Mouse (Mus musculus) urinary bladder, adult 2 months (tissue): ENCODE measurements around the gene Prr5l. TPM values are rescaled to one million over a fixed set of nuclear protein-coding genes. Genes with fewer than 3 reads are reported as not detected.

Experiments used
- DNase-seq: peaks from one replicate; pipeline ENCODE4 v3.0.0; 2022; ENCODE audit warnings: low spot score
- polyA plus RNA-seq: library from polyadenylated mRNA; depleted of rRNA; stranded (reverse); fragments of >200 nt; gene quantifications from 2 replicates; pipeline ENCODE4 v1.2.3, GENCODE M21; 2012

The Prr5l gene
- polyA plus RNA-seq, 1 experiment: 2.6 TPM

DNA sequence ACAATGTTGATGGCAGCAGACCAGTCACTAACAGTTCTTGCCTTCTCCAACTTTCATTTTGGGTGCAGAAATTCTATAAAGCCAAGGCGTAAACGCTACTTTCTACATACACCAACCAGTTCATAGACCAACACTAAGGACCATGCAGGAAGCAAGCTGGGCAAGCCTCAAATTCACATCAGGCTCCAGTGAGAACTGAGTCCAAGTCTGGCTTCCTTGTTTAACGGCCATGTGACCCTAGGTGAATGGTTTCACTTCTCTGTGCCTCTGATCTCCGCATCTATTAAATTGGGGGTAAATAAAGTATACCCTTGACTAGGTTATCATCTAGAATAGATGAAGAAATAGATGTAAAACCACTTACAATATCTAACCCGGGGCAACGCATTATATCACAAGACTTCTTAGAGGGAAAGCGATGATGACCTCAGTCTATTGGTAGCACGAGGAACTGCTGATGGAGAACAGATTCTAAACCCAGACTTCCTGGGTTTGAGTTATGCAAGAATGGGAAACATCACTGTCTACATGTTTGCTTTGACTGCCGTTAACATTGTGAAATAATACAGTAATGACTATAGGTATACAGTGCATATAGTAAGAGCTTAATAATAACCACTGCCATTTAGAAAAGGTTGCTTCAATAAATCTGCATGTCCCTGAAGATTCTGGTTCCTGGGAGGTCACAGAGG, 1.2 kb downstream of the Prr5l start:
- DNase-seq: no peak

DNA sequence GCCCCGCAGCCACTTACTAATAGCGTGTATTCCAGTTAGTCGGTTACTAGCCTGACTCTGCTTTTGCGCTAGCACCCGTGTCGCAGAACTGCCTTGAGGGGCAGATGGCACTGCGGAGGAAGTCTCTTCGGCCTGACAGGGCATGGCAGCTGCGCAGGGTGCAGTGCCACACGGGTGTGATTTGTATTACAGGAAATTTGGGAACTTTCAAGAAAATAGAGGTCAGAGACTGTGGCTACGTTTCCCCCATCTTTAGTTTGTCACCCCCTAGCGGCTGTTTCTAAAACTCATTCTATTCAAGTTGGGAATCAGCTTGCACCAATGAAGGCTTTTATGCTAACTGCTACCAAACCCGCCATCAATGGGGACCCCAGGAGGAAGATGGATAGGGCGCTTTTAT, 11.6 kb downstream of the Prr5l start:
- DNase-seq: no peak

DNA sequence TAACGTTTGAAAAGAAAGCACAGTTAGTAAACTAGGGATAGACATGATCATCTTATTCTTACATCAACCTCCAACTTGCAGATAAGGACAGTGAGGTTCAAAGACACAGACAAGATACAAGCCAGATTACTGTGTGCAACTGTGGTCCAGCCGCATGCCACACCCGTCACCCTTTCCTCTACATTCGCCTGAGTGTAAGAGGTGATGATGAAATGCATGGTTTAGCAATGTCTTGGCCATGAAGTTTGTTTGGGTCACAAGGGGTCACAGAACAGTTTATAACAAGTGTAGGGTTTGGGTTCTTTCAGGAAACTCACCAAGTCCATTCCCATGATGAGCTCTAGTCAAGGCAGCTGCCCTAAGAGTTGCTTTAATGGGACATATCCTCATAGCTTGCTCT, 14.1 kb downstream of the Prr5l start:
- no peak for DNase-seq

DNA sequence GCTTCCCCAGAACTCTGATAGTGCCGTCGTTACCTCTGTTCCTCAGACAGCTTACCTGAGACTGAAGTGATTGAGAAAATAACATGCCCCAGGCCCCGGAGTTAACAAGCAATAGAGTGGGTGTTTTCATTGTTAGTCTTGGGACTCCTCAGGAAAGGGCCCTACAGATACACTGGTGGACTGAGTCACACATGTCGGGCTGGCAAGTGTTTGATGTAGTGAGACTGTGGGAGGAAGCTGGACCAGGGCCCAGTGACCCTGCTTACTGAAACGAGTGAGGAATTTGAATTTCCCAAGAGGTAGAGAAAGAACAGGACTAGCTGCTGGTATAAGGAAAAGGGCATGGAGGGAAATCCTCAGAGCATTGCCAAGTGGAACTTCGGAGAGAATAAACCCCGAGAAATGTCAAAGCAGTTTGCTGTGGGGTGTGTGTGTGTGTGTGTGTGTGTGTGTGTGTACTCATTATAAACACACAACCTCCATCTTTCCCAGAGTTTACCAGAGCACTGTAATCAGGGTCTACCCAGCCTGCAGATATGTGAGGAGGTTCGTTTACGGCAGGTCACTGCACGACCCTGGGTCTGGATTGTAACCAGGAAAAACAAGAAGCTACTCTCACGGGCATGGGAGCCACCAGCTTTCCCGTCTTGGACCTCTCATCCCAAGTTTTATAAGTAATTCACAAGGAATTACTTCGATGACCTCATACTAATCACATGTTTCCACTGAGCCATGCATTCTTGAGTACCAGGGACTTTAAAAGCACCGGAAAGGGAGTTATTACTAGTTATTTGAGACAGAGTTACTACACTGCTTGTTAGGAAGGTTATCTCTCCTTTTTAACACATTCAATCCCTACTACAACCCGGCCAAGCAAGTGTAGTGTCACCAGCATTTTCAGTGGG, 20.4 kb downstream of the Prr5l start:
- DNase-seq: no peak

DNA sequence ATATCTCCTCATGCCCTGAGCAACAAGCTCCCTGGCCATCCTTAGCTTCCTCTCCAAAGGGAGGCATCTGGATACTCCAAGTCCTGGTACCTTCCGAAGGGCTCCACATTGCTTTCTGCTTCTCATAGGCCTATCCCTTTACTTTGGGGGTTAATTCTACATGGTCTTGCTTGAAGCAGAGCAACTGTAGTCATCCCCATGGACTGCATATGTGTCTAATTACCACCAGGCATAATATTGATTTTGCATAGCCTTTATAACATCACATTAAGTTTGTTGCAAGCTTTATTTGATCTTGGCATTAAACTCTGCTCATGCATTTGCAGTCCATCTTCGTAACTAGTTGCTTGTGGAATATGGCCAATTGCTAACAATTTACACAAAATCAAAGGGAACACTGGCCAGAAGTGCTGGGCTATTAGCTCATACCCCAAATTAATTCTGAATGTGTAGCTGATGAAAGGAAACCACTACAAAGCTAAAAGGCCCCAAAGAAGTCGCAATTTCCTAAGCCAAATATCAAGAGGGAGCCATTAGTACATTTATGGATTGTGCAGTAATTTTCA, 21.8 kb downstream of the Prr5l start:
- DNase-seq: no peak

DNA sequence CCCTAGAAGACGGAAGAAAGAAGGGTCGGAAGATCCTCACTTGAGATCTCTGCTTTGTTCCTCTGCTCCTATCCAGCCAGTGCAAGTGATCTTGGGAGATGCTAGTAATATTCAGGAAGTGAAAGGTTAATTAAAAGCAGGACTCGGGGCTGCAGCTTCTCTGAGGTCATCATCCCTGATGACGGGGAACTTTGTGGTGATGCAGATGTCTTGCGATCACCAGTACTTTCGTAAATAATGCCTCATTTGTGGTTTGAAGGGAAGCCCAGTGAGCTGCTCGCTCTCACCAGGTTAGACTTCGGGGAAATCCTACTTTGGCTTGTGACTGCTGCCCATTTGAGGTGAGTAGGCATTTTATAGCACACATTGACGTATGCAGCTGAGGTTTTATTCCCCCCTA, 26.7 kb downstream of the Prr5l start:
- DNase-seq: no peak

DNA sequence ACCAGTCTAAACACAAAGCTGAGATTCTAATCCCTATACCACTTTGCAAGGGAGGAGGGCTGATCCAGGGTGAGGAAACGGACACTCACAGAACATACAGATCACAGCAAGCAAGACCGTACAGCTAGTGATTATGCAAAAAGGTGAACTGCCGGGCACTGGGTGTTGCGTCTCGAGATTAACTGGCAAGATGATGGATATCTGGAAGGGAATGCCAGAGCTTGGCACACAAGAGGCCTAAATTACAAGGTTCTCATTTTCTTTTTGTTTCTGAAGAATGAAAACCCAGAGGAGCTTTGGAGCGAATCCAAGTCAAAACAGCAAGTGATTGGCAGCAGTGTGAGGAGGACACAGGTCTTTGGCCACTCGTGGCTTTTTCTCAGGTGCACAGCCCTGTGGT, 28.0 kb downstream of the Prr5l start:
- no peak for DNase-seq

DNA sequence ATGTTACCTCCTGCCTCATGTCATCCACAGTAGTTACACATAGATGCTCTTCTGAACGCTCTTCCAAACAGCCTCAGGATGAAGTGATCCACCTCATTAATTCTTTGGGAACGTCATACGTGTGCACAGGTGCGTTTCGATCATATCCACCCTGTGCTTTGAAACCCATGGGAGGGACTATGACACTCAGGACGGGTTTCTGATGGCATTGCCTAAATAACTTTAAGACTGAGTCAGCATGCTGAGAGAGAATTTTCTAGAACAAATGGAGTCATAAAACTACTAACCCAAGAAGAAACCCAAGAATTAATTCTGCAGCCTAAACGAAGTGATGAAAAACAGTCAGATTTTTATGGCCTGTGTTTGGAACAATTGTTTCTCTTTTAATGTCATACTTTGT, 40.1 kb downstream of the Prr5l start:
- no peak for DNase-seq

DNA sequence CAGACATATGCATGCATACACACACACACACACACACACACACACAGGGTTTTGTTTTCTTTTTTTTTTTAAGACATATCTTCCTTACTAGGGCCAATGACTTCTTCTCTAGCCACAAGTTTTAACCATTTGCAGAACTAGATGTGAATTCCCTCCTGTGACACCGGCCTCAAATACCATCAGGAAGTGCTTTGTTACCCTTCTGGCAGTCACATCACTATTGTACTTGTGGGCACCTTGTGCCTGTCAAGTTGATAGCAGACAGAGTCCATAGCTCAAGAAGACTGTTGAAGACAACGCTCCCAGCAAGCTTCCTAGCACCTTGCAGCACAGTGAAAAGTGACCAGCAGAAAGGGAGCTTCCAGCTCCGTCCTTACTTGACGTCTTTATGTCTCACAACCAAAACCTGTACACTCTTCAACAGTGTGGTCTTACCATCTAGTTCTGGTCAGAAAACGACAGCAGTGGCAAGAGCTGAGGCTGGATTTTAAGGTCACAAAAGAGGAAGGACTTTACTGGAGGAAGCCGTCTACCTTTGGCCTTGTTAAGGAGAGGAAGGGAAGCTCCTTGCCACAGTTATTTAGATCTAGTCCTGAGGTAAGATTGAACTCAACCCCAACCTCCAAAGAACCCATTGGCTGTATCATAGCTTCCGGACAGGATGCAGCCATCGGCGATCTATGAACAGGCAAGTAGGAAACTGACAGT, 47.9 kb downstream of the Prr5l start:
- no peak for DNase-seq

DNA sequence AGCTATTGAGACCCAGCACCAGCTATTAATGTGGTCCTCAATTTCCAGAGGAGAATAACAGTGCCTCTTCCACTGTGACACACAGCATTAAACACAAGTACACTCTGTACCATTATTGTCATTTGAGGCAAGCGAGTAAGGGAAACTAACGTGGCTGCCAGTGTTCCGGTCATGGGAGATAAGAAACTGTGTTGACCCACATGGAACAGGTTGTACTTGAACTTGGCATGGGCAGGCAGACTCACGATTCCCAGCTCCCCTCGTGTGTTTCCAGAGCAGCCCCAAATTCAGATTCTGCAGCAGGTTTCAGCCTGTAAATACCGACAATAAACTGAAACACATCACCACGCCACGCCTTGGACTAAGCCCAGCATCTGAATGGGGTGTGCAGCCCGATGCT, 50.5 kb downstream of the Prr5l start:
- no peak for DNase-seq

DNA sequence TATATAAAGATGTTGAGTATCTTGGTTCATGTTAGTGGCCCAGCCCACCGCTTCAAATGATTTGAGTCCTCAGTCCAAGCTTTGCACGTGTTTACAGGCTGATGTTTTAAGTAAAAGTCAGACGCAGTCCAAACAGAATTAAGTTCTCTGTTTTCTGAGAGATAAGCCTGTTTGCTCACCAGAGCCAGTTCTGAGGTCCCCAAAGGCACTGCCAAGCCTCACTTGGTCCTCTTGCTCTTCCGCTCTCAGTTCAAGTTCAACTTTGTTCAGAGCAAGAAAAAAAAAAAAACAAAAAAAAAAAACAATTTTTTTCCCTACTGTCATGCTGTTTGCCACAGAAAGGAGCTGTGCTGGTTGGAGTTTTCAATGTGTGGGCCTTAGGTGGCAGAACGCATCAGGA, 51.0 kb downstream of the Prr5l start:
- no peak for DNase-seq

DNA sequence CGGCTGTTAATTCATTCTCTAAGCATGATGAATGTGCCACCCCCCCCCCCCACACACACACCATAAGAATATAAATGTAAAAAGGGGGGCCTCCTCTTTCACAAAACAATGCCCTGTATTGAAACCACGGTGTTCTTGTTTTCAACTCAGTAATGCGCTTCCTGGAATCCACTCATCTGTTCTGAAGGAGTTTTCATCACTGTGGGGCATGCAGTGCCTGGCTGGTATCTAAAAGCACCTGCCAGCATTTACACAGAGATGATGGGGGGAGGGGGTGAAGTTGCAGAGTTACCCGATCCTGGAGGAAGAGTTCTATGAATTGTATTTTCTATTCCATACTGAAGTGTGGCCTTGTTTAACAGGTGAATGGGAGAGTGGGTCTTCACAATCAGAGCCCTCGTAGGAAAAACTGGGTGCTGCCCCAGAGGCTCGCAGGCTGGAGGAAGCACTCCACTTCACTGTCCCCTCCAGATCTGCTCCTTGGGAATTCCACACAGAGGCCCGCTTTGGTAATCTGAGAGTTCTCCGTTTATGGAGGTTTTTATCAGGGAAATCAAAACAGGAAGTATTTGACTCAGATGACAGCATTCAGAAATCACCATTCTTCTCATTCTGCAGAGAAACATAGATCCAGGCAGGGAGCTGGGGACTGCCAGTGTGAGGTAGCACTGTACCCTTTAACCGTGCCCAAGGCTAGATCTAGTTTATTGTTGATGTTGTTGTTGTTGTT, 52.5 kb downstream of the Prr5l start:
- no peak for DNase-seq

DNA sequence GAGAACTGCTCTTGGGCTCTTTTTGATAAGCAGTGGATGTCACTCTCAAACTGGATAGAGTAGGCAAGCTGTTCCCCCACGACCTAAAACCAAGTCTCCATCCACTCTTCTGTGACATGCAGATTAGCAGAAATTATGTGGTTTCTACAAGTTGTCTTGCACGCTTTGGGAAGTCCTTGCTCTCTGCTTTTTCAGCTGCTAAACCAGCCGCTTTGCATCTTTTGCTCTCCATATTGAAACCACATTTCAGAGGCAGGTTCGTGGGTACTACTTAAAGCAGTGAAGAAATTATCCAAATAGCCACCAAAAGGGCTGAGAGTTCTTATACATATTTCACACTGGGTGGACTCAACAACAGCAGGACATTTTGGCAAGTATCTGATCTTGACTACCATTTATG, 53.8 kb downstream of the Prr5l start:
- no peak for DNase-seq

DNA sequence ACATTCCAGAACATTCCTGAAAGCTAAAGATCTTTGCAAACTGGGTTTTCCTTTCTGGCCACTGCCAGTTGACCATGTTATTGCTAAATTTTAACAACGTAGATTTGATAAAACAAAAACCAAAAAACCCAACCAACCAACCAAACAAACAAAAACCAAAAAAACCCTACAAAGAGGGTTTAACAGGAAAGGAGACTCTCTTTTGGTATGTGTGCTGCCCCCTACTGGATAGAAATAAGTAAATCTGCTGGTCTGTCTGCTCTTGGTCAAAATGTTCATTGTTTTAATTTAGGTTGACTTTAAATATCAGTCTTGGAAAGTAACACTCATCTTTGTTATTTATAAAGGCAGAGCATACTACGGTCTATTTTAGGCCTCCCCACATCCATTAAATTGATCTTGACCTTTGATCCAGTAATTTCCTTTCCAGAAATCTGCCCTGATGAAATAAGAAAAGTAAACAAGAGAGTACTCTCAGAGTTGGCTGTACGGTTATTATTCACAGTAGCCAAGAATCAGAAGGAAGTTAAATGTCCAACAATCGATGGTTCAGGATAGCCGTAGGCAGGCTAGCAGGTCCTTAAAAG, 54.7 kb downstream of the Prr5l start:
- no peak for DNase-seq

DNA sequence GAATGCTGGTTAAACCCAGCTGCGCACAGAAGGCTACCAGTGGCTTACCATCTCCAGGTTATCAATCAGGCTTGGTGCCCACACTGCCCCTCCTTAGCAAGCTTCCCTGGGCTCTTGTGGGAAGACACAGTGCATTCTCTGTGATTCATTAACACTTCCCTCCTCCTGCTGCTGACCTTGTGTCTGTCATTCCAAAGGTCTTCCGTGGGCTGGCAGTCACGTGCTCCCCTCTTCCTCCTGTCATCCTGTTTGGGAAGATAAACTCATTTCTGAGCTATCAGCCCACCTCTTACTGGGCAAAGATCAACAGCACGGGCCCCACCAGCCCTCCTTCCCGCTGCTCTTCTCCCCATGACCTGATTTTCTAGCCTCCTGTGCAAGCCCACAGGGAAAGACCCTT, 55.2 kb downstream of the Prr5l start:
- no peak for DNase-seq

DNA sequence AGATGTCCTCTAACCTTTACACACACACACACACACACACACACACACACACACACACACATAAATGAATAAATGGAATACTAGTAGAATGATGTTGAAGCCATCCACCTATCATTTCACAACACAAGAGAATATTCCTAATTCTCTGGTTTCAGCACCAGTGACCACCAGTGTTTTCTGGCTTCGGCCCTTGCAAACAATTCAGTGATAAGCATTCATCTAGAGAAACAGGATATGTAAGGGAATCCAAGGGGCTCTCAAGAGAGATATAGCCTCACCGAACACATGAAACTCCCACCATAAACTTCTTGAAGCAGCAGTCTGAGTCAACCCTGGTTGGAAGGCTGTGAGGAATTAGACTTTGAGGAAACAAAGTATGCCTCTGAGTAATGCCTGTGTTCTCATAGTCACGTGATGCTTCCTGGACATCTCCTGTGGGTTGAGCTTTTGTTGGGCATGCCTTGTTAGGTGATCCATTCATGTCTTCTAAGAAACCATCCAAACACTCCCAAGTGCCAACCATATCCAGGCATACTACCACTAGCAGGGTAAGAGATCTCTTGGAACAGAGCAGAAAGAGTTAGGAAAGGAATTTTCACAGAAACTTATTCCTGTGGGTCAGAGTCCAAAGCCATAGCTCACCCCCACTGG, 55.8 kb downstream of the Prr5l start:
- DNase-seq: no peak

DNA sequence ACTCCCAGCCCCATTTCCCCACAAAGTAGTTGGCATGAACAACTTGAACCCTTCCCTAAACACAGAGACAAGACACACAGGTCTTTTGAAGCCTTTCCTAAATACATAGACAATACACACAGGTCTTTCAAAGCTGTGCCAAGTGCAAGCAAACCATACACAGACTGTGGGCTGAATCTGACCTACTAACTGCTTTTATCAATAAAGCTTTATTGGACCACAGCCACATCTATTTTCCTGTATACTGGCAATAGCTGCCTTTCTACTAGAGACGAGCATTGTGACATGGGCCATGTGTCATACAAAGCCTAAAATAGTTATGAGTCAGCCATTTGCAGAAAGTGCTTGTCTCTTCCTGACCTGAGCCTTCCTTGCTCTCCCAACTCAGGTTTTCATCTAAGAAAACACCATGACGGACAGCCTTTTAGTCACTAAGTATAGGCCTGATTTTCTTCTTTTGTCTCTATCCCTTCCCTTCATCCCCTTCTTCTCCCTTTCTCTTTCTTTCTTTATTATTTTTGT, 56.6 kb downstream of the Prr5l start:
- no peak for DNase-seq

DNA sequence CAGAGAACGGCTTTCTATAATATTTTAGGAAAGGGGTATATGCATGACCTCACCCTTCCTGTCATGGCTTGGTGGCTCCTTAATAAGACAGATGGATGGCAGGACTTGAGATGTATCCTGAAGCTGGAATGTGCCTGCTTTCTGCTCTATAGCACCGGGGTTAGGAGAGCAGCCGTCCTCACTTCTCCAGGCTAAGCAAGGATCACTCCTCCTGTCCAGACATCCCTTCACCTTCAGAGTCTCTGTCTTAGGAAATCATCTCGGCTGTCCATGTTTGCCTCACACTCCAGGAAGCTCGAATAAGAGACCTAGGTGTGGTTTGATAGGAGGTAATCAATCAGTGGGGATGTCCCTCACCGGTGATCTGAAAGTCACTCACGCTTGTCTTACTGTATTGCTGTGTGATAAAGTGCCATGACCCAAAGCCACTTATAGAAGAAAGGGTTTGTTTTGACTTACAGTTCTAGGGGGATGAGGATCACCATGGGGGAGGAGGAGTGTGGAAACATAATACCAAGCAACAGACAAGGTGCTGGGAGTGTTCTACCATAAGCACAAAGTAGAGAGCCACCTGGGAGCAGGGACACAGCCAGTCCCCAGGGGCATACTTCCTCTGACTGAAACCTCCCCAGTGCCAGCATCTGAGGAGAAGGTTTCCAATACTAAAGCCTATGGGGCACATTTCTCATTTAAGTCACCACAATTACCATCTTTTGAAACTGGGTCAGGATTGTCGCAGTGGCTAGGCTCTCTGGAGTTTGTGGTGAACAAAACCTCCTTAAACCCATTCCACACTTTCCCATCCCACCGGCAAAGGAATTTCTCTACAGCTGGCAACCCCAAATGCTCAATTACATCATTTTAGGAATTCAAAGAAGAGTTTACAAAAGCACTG, 57.4 kb downstream of the Prr5l start:
- DNase-seq: no peak

DNA sequence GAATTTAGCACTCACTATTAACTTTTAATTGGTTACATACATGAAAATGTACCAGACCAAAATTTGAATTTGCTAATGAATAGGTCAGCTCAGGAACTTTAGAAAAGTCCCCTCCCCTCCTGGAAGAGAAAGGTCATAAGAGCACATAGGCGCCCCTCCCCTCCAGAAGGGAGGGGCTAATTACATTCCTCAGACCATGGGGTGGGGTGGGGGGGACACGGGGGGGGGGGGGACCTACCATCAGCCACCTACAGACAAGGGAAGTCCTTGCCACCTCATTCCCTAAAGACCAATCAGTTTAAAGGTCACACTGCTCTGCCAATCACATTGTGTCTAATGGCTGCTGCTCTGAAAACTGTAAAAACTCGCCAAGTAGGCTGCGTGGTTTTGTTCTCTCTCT, 59.0 kb downstream of the Prr5l start:
- DNase-seq: no peak

DNA sequence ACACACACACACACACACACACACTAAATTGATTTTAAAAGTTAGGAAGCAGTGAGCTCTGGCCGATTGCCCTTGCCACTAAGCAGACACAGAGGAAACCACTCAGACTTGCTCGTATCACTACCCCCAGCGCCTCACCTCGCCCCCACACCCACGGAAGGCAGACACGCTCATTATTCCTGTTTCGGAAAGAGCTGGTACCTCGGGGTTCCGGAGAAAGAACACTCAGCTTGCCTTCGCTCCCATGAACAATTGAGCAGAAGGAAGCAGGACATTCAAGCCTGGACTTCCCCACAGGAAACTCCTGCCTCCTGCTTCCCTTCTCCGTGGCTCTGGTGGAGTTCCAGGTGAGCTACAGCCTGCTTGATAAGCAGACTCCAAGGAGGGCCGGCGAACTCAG, 60.0 kb downstream of the Prr5l start:
- no peak for DNase-seq
